Mouse (Mus musculus): Measurements from ENCODE around the gene Nell1.

Nell1 gene

GRCm38 (mm10) chr7:50260016-50260415 lies 285.4 kb downstream of the Nell1 start:
- no peak for DNase-seq (ENCODE audit: low spot score)

DNA sequence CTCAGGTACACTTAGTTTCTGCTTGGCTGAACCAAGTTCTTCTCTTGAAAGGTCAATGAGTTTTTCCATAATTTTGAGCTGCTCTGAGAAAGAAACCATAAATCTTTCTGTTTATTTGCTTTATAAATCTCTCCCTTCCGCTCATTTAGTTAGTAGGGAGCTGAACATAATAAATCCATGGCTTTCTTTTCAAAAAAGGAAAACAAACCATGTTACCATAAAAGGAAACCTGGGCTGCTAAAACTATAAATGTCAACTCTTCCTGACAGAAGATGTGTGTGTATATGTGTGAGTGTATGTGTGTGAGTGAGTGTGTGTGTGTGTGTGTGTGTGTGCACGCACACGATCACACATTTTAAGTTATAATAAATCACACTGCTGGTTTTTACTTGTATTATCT lies 320.8 kb downstream of the Nell1 start:
- DNase-seq (ENCODE audit: low spot score): no peak

DNA sequence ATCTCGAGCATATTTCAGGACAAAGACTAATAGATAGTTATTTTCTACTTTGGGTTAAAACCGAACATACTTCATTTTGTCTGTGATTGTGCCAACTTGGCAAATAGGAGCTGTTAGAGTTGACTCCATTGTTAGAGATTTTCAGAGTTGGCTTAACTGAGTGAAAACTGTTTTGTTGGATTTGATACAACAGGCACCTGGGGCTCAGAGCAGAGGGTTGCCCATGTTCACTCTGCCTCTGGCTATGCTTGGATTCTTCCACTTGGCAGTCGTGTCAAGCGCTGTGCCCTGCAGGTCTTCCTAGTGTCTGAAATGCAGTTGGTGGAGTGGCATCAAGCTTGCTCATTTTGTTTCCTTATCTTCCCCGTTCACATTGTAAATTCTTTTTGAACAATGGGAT lies 363.6 kb downstream of the Nell1 start:
- no peak for DNase-seq (ENCODE audit: low spot score)

- no peak for DNase-seq (ENCODE audit: low spot score)
Measured at GRCm38 (mm10) chr7:50338757-50339156, 364.1 kb downstream of the Nell1 start.

DNA sequence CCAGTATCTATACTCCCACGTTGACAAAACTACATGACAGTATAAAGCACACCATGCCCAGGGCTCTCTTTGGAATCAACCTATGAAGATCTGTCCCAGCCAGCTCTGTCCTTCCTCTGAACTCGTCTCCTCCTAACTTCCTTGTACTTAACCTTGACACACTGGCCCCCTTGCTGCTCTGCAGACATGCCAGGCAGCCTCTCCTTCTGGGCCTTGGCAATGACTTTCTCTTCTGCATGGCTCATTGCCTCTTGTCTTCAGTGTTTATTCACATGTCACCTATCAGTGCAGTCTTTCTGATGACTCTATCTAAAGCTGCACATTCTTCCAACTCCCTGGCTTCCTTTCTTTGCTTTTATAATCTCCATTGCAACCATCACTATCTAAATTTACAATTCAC lies 376.9 kb downstream of the Nell1 start:
- no peak for DNase-seq (ENCODE audit: low spot score)

- no peak for DNase-seq (ENCODE audit: low spot score)
Measured at GRCm38 (mm10) chr7:50357213-50357612, 382.5 kb downstream of the Nell1 start.

- no peak for DNase-seq (ENCODE audit: low spot score)
Measured at GRCm38 (mm10) chr7:50362039-50362438, 387.4 kb downstream of the Nell1 start.

GRCm38 (mm10) chr7:50374876-50375275 lies 400.2 kb downstream of the Nell1 start:
- DNase-seq (ENCODE audit: low spot score): no peak

DNA sequence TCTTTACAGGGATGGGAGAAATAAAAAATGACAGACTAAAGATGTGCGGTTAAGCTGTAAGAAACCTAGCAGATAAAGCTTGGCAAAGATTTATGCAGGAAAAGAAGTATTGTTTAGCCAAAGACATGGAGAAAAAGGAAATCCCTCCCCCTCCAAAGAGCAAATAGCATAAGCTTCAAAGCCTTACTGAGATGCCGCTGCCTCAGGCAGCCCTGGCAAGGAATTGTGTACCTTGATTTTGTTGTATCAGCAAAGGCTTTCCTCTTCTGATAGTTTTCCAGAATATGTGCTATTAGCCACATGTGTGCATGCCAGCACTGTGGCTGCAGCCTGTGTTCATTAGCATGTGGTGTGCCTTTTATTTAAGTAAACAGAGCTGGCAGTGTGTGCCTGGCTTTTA lies 435.8 kb downstream of the Nell1 start:
- DNase-seq (ENCODE audit: low spot score): no peak

DNA sequence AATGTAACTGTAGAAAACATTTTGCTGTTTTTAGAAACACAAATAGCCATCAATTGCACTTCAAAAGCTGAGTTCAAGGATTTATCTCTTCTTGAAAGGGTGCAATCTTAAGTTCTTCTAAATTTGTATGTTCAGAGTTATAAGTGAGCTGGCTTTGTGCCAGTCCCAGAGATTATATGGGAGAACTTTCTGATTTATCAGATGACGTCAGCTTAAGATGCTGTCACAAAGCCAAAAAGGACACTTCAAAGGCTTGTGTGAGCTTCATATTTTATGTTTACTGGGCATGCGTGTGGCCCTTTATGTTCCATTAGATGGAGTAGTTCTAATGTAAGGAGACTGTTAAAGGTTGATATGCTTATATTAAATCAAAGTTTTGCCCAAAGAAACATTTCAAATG lies 445.3 kb downstream of the Nell1 start:
- DNase-seq (ENCODE audit: low spot score): no peak

- no peak for DNase-seq (ENCODE audit: low spot score)
Measured at GRCm38 (mm10) chr7:50422422-50423195, 447.9 kb downstream of the Nell1 start.

GRCm38 (mm10) chr7:50429725-50430124 lies 455.1 kb downstream of the Nell1 start:
- no peak for DNase-seq (ENCODE audit: low spot score)

- no peak for DNase-seq (ENCODE audit: low spot score)
Measured at GRCm38 (mm10) chr7:50441237-50441636, 466.6 kb downstream of the Nell1 start.

DNA sequence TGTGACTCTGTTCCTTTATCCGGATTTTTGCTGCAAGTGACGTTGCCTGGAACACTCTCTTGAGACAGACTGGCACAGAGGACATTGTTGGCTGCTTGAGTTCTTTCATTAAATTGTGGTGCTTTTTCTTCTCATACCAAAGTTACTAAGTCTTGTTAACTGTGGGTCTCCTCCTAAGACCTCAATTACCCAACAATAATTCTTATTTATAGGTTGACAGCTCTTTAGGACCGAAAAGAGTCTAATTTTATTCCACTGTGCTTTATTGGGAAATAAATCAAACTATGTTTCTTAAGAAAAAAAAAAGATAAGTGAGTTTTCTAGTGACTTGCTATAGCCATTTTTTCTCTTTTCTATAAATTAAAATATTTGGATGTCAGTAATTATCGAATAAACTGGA lies 472.7 kb downstream of the Nell1 start:
- DNase-seq (ENCODE audit: low spot score): no peak

- DNase-seq (ENCODE audit: low spot score): no peak
Measured at GRCm38 (mm10) chr7:50467742-50468141, 493.1 kb downstream of the Nell1 start.

- no peak for DNase-seq (ENCODE audit: low spot score)
Measured at GRCm38 (mm10) chr7:50470555-50470954, 495.9 kb downstream of the Nell1 start.

GRCm38 (mm10) chr7:50482011-50482410 lies 507.3 kb downstream of the Nell1 start:
- no peak for DNase-seq (ENCODE audit: low spot score)

- DNase-seq (ENCODE audit: low spot score): no peak
Measured at GRCm38 (mm10) chr7:50485304-50485703, 510.6 kb downstream of the Nell1 start.

DNA sequence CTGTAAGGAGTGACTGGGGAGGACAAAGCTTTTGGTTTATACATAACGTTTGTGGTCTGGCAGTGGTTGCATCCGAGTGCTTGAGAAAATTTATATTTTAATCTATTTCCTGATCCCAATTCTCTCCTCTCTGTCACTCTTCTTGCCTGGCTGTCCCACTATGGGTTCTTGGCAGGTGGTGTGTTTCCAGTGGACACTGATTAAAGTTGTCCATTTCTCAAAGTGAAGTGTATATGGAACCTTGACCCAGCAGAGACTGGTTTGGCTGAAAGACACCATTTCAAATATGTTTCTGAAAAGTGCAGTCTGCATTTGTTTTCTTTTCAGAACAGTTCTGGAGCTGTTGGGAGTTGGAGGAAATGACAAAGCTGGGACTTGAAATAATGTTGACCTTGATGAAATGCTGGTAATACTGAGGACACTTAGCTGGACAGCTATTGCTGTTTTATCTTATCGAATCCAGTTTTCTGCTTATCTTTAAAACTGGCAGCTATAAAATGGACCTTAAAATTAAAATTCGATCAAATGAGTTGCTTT lies 512.3 kb downstream of the Nell1 start:
- no peak for DNase-seq (ENCODE audit: low spot score)

GRCm38 (mm10) chr7:50501562-50501961 lies 526.9 kb downstream of the Nell1 start:
- no peak for DNase-seq (ENCODE audit: low spot score)

GRCm38 (mm10) chr7:50507047-50507446 lies 532.4 kb downstream of the Nell1 start:
- DNase-seq (ENCODE audit: low spot score): no peak

DNA sequence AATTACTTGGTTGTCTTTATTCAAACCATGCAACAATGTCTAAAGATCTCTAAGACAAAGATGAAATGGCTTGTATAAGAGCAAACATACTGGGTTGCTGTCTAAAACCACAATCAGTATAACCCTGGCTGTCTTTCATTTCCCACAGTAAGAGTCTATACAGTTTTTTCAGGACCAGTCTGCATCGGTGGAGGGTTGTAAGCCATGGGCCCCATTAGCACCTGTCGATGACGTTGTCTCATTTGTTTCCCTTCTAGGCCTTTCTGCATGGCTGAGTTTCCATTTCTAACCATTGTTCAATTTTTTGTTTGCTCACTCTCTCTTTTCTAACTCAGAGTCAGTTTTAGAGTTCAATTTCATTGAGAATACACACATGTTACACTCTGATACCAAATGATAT lies 540.2 kb downstream of the Nell1 start:
- DNase-seq (ENCODE audit: low spot score): no peak

GRCm38 (mm10) chr7:50516681-50517080 lies 542.0 kb downstream of the Nell1 start:
- DNase-seq (ENCODE audit: low spot score): no peak

- DNase-seq (ENCODE audit: low spot score): no peak
Measured at GRCm38 (mm10) chr7:50543373-50543772, 568.7 kb downstream of the Nell1 start.

Measured in testis, postnatal 14 days (tissue).